Mouse (Mus musculus) forebrain, embryonic 12.5 days (tissue): ENCODE measurements around the gene Lat2. TPM values are rescaled to one million over a fixed set of nuclear protein-coding genes. Genes with fewer than 3 reads are reported as not detected.
A peak's percentile ranks its signal among the peaks of the same experiment; 100 is the strongest.
"Not testable (repeated sequence)": the region's sequence is repeated elsewhere in the genome, so short reads cannot be mapped to it uniquely, and the experiment has no call there.

ENCODE experiments used
- ATAC-seq: fragments of 200-750 bp; cut with Nextera tagmentation; 2 replicates; pipeline ENCODE4 v1.8.0; 2017; ENCODE audit warnings: moderate TSS enrichment; ENCODE audit not compliant: low FRiP score
- H3K27ac ChIP-seq: fragments of 300-500 bp; sonication (generic); 2 replicates; pipeline ENCODE4 v1.5.1; 2016; ENCODE audit warnings: mild to moderate bottlenecking
- H3K27me3 ChIP-seq: fragments of 300-500 bp; sonication (generic); 2 replicates; pipeline ENCODE4 v1.6.1; 2016; ENCODE audit warnings: mild to moderate bottlenecking
- H3K36me3 ChIP-seq: fragments of 300-500 bp; sonication (generic); replicated peaks from 2 replicates; pipeline ENCODE4 v1.6.1; 2016; ENCODE audit warnings: mild to moderate bottlenecking
- H3K4me1 ChIP-seq: fragments of 300-500 bp; sonication (generic); 2 replicates; pipeline ENCODE4 v1.6.1; 2016
- H3K4me2 ChIP-seq: fragments of 300-500 bp; sonication (generic); 2 replicates; pipeline ENCODE4 v1.6.1; 2016; ENCODE audit warnings: mild to moderate bottlenecking, moderate library complexity
- H3K4me3 ChIP-seq: fragments of 300-500 bp; sonication (generic); replicated peaks from 2 replicates; pipeline ENCODE4 v1.5.1; 2016; ENCODE audit warnings: mild to moderate bottlenecking
- H3K9ac ChIP-seq: fragments of 300-500 bp; sonication (generic); 2 replicates; pipeline ENCODE4 v1.6.1; 2016; ENCODE audit warnings: mild to moderate bottlenecking
- H3K9me3 ChIP-seq: fragments of 300-500 bp; sonication (generic); 2 replicates; pipeline ENCODE4 v1.6.1; 2016
- WGBS: fragments of 180-500 bp; shearing (Covaris S2); methylation state at CpG from one replicate; pipeline ENCODE4 v1.1.7; 2016; 5-methylcytosine and 5-hydroxymethylcytosine counted together
- polyA plus RNA-seq: library from polyadenylated mRNA; unstranded; fragments of >200 nt; fragmentation: Nextera tagmentation; extraction: Ambion mirVana; gene quantifications from 2 replicates; pipeline ENCODE4 v1.2.1, GENCODE M21; 2016

Lat2 gene
- polyA plus RNA-seq: 3.2 and 4.8 TPM in 2 replicates

DNA sequence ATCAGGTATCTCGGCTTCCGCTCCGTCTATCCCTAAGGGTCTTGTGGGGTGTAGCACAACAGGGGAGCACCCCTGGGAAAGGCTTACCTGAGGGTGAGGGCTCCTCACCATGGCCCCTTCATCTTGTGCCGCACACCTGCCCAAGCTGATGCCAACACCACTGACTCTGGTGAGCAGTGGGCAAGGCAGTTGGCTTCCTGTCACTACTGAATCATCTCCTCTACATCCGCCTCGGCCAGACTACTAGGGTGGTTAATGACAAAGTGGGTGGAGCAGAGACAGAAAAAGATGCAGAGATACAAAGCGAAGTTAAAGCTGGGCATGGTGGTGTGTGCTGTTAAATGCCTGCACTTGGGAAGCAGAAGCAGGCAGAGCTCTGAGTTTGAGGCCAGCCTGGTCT, at the start of gene Lat2:
TSS of gene Lat2 (minus strand) at position 224 of the 400 bp plus-strand sequence.
- H3K9ac ChIP-seq: no peak within 1 kb of the TSS
- H3K27ac ChIP-seq: 0 out of 2 replicates have a peak within 1 kb of the TSS, but pooled peaks have one; percentile 25
- no peaks in the 10 kb centered on the region for H3K27me3 ChIP-seq
- H3K36me3 ChIP-seq: peaks cover 49% of the 10 kb centered on the region
- H3K4me3 ChIP-seq: no peak within 1 kb of the TSS
- no peaks in the 10 kb centered on the region for H3K4me1 ChIP-seq
- ATAC-seq: no peak
- H3K4me2 ChIP-seq: no peak within 1 kb of the TSS
- WGBS: 93% methylated on average over 7 of the region's 7 CpGs
- H3K9me3 ChIP-seq: no peaks in the 10 kb centered on the region

DNA sequence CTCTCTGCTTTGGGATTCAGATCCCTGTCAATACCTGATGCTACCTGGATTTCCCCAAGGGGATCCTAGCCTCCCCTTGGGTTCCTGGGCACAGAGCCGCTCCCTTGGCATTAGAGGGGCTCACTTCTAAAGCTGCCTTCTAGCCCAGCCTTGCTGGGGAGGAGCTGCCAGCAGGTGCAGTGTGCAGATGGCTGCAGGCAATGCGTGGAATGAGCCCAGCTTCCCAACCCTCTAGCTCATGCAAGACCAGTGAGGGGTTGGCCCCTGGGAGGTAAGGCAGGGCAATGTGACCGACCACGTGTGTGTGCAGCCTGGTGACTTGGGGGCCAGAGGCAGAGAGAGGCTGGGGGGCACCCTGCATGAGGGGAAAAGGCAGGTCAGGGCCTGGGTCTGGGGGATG, 41.9 kb upstream of the Lat2 start:
- 76% methylated on average over 4 of the region's 4 CpGs for WGBS
- Histone ChIP-seq H3K27ac (no peak overlapping the region), H3K27me3 (no peaks in the 10 kb centered on the region), H3K4me3 (no peak overlapping the region), H3K9me3 (no peaks in the 10 kb centered on the region), H3K4me2 (no peak overlapping the region), H3K9ac (no peak overlapping the region), H3K36me3 (peaks cover 38% of the 10 kb centered on the region), H3K4me1 (no peaks in the 10 kb centered on the region)
- no peak for ATAC-seq

DNA sequence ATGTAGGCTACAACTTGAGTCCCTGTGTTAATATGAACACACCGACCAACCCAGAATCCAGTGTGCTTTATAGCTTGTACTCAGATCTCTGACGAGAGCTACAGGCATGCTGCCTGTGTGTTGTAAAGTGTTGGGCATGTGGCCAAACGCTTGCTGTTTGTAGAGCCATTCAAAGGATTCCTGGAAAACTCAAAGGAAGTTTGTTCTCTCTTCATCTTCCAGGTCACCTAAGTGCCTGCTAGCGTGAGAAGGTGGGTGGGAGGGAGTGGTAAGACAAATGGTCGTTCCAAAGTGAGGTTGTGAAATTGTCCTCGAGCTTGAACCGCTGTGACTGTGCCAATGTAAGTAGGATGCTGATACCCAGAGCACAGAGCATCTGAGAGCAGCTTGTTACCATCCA, 37.2 kb upstream of the Lat2 start:
- 71% methylated on average over 7 of the region's 7 CpGs for WGBS
- no peak overlapping the region for H3K9ac ChIP-seq
- H3K27ac ChIP-seq: no peak overlapping the region
- no peak overlapping the region for H3K4me3 ChIP-seq
- H3K27me3 ChIP-seq: no peaks in the 10 kb centered on the region
- no peaks in the 10 kb centered on the region for H3K9me3 ChIP-seq
- H3K4me2 ChIP-seq: no peak overlapping the region
- ATAC-seq: no peak
- H3K4me1 ChIP-seq: no peaks in the 10 kb centered on the region
- peaks cover 8% of the 10 kb centered on the region for H3K36me3 ChIP-seq

DNA sequence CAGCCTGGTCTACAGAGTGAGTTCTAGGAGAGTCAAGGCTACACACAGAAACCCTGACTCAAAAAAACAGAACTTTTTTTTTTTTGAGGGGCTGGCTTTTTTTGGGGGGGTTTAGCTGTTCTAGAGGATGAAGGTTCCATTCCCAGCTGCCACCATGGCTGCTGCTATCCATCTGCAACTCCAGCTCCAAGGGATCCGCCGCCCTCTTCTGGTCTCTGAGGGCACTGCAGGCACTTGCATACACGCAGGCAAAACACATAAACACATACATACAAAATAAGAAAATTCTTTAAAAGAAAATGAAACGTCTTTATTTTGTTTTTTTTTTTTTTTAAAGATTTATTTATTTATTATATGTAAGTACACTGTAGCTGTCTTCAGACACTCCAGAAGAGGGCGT, 36.1 kb upstream of the Lat2 start:
- Histone ChIP-seq H3K27ac (no peak overlapping the region), H3K27me3 (no peaks in the 10 kb centered on the region), H3K4me2 (no peak overlapping the region), H3K9me3 (no peaks in the 10 kb centered on the region), H3K9ac (no peak overlapping the region), H3K4me1 (no peaks in the 10 kb centered on the region), H3K36me3 (no peaks in the 10 kb centered on the region), H3K4me3 (no peak overlapping the region)
- WGBS: 51% methylated on average over 5 of the region's 5 CpGs
- ATAC-seq: no peak

DNA sequence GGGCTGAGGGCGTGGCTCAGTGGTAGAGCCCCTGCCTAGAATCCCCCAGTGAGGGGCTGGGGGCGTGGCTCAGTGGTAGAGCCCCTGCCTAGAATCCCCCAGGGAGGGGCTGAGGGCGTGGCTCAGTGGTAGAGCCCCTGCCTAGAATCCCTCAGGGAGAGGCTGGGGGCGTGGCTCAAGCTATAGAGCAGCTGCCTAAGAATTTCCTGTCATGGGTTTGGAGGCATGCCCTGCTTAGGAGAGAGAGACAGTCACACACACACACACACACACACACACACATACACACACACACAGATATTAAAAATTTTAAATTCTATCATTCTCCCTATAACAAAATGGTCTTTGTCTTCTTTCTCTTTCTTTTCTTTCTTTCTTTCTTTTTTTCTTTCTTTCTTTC, 34.2 kb upstream of the Lat2 start:
- H3K4me1 ChIP-seq, ATAC-seq, H3K27me3 ChIP-seq, H3K4me2 ChIP-seq, H3K36me3 ChIP-seq, H3K27ac ChIP-seq, H3K9ac ChIP-seq, H3K9me3 ChIP-seq, H3K4me3 ChIP-seq: not testable (repeated sequence)
- 97% methylated on average over 3 of the region's 4 CpGs for WGBS

DNA sequence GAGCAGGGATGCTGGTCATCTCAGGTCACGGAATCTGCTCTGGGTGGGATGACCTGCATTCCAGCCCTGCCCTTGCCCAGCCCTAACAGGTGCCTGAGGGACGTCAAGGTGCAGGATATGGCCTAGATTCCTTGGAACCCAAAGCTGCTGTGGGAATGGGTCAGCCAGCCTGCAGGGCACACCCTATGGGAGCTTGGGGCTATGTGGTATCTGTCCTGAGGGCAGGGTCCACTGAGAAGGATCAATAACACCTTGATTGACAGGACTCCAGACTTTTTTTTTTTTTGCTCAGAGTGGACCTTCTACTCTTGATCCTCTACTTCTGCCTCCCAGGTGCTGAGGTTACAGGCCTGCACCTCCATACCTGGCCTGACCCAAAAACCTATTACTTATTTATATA, 32.6 kb upstream of the Lat2 start:
- no peaks in the 10 kb centered on the region for H3K4me1 ChIP-seq
- 75% methylated on average over 2 of the region's 2 CpGs for WGBS
- no peaks in the 10 kb centered on the region for H3K36me3 ChIP-seq
- no peak overlapping the region for H3K27ac ChIP-seq
- no peak overlapping the region for H3K4me3 ChIP-seq
- no peak overlapping the region for H3K9ac ChIP-seq
- ATAC-seq: no peak
- H3K4me2 ChIP-seq: no peak overlapping the region
- no peaks in the 10 kb centered on the region for H3K9me3 ChIP-seq
- no peaks in the 10 kb centered on the region for H3K27me3 ChIP-seq

DNA sequence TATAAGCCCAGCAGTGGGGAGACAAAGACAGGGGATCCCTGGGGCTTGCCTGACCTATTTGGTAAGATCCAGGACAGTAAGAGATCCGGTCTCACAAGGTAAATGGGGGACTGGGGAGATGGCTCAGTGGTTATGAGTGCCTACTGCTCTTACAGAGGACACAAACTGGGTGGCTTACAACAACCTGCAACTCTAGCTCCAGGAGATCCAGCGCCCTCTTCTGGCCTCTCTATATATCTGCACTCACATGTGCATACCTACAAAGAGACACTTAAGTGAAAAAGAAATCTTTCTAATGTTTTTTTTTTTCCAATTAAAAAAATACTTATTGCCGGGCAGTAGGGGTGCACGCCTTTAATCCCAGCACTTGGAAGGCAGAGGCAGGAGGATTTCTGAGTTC, 31.6 kb upstream of the Lat2 start:
- no peaks in the 10 kb centered on the region for H3K27me3 ChIP-seq
- WGBS: 69% methylated on average over 4 of the region's 4 CpGs
- H3K4me1 ChIP-seq: no peaks in the 10 kb centered on the region
- no peak overlapping the region for H3K4me2 ChIP-seq
- H3K27ac ChIP-seq: no peak overlapping the region
- H3K9me3 ChIP-seq: no peaks in the 10 kb centered on the region
- no peak overlapping the region for H3K9ac ChIP-seq
- H3K36me3 ChIP-seq: no peaks in the 10 kb centered on the region
- ATAC-seq: no peak
- no peak overlapping the region for H3K4me3 ChIP-seq

DNA sequence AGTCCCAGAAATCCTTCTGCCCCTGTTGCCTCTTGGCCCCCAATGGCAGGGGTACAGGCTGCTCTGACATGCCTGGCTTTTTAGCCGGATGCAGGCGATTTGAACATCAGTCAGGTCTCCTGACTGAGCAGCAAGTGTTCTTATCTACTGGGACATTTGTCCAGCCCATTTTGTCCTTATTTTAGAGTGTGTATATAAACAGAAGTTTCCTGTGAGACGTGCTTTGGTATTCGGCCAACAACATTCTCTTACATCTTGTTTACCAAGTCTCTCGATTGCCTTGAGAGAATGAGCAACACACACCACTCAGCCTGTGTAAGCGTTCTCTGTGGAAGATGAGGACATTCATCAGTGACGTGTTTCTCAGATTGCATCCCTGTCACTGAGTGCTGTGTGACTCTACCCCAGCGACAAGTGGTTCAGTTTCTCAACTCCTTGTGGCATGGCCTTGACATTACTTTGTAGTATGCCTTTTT, 29.9 kb upstream of the Lat2 start:
- ATAC-seq: no peak
- WGBS: 83% methylated on average over 8 of the region's 8 CpGs

DNA sequence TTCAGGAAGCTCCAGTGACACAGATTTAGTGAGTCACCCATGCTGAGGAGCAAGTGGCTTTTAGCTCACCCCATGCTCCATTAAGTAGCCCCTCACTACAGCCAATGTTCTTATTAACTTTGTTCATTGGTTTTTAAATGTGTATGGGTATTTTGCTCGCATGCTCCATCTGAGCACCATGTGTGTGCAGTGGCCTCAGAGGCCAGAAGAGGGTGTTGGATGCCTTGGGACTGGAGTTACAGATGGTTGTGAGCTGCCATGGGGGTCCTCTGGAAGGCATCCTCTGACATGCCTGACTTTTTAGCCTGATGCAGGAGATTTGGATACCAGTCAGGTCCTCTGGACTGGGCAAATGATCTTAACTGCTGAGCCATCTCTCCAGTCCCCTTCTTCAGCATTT, 29.3 kb upstream of the Lat2 start:
- H3K9ac ChIP-seq: no peak overlapping the region
- no peak for ATAC-seq
- 90% methylated on average over 1 of the region's 1 CpGs for WGBS
- no peak overlapping the region for H3K27ac ChIP-seq
- H3K4me1 ChIP-seq: peaks cover 5% of the 10 kb centered on the region; the same call in 1 of the 2 replicates
- no peak overlapping the region for H3K4me3 ChIP-seq
- H3K27me3 ChIP-seq: no peaks in the 10 kb centered on the region
- no peak overlapping the region for H3K4me2 ChIP-seq
- H3K36me3 ChIP-seq: no peaks in the 10 kb centered on the region
- no peaks in the 10 kb centered on the region for H3K9me3 ChIP-seq

More for the DNA sequence above, 29.9 kb upstream of the Lat2 start:
- Histone ChIP-seq H3K36me3 (no peaks in the 10 kb centered on the region), H3K4me2 (no peak overlapping the region), H3K27ac (no peak overlapping the region), H3K27me3 (no peaks in the 10 kb centered on the region), H3K9me3 (no peaks in the 10 kb centered on the region), H3K4me3 (no peak overlapping the region), H3K4me1 (peaks cover 2% of the 10 kb centered on the region; the same call in 1 of the 2 replicates), H3K9ac (no peak overlapping the region)

DNA sequence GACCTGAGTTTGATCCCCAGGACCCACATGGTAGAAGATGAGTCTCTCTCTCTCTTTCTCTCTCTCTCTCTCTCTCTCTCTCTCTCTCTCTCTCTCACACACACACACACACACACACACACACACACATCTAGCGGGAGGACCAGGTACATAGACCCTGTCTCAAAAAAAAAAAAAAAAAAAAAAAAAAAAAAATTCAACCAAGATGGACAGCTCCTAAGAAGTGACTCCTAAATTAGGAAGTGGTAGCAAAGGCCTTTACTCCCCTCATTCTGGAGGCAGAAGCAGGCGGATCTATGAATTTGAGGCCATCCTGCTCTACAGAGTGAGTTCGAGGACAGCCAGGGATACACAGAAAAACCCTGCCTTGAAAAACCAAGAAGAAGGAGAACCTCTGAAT, 25.5 kb upstream of the Lat2 start:
- no peak for ATAC-seq
- H3K4me1 ChIP-seq: peaks cover 14% of the 10 kb centered on the region
- H3K9ac ChIP-seq: no peak overlapping the region
- H3K4me3 ChIP-seq: no peak overlapping the region
- 98% methylated on average over 3 of the region's 3 CpGs for WGBS
- H3K4me2 ChIP-seq: no peak overlapping the region
- H3K27ac ChIP-seq: no peak overlapping the region
- no peaks in the 10 kb centered on the region for H3K9me3 ChIP-seq
- no peaks in the 10 kb centered on the region for H3K27me3 ChIP-seq
- peaks cover 15% of the 10 kb centered on the region for H3K36me3 ChIP-seq

DNA sequence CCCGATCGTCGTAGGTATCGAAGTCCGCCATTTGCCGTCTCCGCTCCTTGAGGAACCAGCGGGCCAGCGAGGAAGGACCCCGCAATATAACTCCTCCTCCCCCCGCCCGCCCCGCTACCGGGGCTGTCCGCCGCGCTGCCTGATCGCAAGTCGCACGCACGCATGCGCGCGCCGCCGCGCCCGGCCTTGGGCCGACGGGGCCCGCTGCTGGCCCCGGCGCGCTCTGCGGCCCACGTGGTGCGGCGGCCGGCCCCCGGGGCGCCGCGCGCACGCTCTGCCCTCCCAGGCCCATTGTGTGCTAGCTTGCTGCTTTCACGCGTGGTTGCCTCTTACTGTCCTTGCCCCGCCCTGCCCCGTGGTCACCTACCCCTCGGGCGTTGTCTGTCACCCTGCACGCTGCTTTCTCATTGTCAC, 24.5 kb upstream of the Lat2 start, which contains the start of gene Eif4h:
TSS of gene Eif4h (minus strand) at position 222 of the 414 bp plus-strand sequence.
- Histone ChIP-seq H3K4me3 (peak within 1 kb of the TSS; percentile 99), H3K27me3 (no peaks in the 10 kb centered on the region)

DNA sequence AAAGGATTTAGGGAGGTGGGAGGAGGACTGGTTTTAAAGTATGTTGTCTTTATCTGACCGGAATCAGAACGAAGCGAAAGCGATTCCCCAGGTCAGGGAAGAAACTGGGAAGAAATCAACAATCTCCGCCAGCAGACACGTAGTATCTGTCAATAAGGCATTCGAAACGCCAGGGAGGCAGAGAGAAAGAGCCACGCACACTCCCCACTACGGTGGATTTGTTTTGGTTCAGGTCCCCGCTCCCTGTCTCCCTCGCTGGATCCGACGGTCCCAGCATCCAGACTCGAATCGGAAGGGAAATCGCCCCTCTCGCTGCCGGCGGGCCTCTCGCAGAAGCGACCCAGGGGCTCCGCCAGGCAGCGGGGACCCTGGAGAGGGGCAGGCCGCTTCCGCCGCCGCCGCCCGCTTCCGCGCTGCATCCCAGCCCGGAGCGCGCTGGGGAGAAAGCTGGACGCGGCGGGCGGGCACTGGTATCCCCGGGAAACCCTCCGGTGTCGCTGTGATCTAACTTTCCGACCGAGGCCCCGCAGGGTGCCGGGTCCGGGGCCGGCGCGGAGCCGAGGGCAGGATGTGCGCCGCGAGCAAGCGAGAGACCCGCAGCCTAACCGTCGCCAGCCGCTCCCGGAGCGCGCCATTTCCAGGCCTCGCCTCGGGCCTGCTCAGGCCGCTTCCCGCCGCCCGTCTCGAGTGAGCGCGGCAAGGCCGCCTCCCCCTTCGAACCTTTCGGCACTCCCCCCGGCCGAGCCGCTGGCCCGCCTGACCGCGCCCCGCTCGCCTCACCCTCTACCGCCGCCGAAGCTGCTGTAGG, 23.8 kb upstream of the Lat2 start:
- peak overlapping the region; percentile 99 for H3K4me3 ChIP-seq
- under 1% methylated on average over 75 of the region's 85 CpGs for WGBS
- H3K36me3 ChIP-seq: peaks cover 29% of the 10 kb centered on the region
- H3K9me3 ChIP-seq: no peaks in the 10 kb centered on the region
- no peaks in the 10 kb centered on the region for H3K27me3 ChIP-seq
- H3K9ac ChIP-seq: peak overlapping the region; percentile 100
- H3K27ac ChIP-seq: peak overlapping the region; percentile 95
- peak overlapping the region; percentile 80 for H3K4me2 ChIP-seq
- peaks cover 14% of the 10 kb centered on the region for H3K4me1 ChIP-seq
- ATAC-seq: peak; percentile 72

More for the DNA sequence above, 24.5 kb upstream of the Lat2 start, which contains the start of gene Eif4h:
- peaks cover 14% of the 10 kb centered on the region for H3K4me1 ChIP-seq
- H3K27ac ChIP-seq: peak within 1 kb of the TSS; percentile 95
- peak within 1 kb of the TSS; percentile 80 for H3K4me2 ChIP-seq
- peak; percentile 94 for ATAC-seq
- H3K36me3 ChIP-seq: peaks cover 24% of the 10 kb centered on the region
- WGBS: under 1% methylated on average over 37 of the region's 52 CpGs
- H3K9ac ChIP-seq: peak within 1 kb of the TSS; percentile 100
- no peaks in the 10 kb centered on the region for H3K9me3 ChIP-seq
